Mouse (Mus musculus): ENCODE results near the gene Kcng1. TPM values are rescaled to one million over a fixed set of nuclear protein-coding genes. Genes with fewer than 3 reads are reported as not detected.

Gene Kcng1
- total RNA-seq, 2 experiments from 2014 or later = 0.10 TPM; not detected in 1

DNA sequence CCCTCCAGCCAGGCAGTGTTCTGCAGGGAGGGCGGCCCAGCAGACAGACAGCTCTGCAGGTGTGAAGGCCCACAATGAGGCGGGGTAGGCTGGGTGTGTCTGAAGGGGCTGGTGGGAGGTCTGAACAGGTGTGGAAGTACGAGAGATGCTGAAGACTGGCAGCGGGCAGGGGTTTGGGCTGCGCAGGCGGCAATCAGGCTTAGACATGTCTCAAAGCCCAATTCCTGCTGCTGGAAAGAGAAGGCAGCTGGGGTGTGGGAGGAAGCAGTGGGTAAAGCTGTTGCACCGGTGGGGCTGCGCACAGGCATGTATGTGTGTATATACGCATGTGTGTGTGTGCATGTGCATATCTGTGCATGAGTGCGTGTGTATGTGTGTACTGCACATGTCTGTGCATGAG is 20.6 kb downstream of the Kcng1 start:
- DNase-seq = no peak
- intact Hi-C loops (cut with DNase I) = no loop called here

DNA sequence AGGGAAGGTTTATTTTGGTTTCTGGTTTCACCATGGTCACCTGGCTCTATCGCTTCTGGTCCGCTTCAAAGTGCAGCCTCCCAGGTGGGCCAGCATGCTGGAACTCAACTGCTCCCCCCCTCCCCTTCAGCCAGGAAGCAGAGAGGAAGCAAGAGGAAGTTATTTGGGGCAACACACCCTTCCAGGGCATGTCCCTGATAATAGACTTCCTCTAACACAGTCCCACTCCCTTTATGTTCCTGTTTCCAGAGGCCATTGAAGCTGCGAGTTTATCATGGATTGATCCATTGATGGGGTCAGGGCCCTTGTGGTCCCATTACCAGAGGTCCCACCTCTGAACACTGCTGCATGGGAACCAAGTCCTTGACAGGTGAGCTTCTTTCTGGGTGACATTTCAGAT is 21.4 kb downstream of the Kcng1 start:
- no peak for DNase-seq
- intact Hi-C loops (cut with DNase I) = no loop called here

DNA sequence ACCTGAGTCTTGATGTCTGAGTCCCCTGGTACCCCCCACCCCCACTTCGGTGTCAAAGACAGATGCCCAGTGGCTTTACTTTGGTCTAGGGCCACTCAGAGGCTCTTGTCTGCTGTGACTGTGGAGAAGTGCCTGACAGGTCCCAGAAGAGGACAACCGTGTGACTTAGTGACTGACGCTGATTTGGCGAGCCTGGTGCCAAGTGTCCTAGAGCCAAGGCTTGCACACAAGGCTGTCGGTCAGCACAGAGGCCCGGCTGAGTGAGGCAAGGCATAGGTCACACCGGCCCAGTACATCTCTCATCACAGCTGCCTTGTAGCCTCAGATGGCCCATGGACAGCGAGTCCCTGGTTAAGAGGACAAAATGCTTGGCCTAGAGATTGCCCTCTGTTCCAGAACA is 22.5 kb downstream of the Kcng1 start:
- intact Hi-C loops (cut with DNase I) = no loop called here
- no peak for DNase-seq

DNA sequence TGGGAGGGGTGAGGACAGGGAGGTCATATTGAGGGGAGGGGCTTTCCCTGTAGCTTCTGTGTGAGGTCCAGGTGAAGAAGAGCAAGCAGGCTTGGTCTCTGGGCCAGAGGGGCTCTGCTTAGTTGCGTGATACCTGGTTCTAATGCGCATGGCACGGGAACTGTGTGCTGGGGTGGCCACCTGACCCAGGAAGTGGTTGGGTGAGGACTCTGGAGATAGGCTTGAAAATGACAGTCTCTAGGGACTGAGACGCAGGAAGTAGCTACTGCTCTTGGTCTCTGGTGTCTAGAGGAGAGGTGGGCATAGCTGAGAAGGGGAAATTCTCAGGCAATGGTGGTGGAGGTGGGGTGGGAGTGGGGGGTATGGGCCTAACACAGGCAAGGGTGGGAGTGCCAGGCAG is 24.3 kb downstream of the Kcng1 start:
- DNase-seq = no peak
- intact Hi-C loops (cut with DNase I) = no loop called here

DNA sequence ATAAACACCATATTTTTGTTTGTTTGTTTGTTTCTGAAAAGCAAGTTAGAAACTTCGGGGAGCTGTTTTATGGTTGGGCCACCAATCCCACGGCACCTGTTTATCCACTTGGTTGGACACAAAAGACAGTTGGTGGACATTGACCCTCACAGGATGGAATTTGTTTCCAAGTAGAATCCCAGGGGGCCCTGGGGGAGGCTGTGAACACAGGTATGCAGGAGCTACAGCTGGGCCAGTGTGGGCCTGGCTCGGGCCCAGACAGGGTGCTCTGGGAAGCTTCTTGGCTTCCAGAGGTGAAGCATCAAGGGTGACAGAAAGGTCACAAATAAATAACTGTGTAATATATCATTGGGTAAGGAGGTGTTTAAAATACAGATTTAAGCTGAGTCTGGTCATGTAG is 25.0 kb downstream of the Kcng1 start:
- intact Hi-C loops (cut with DNase I) = no loop called here
- DNase-seq = no peak

DNA sequence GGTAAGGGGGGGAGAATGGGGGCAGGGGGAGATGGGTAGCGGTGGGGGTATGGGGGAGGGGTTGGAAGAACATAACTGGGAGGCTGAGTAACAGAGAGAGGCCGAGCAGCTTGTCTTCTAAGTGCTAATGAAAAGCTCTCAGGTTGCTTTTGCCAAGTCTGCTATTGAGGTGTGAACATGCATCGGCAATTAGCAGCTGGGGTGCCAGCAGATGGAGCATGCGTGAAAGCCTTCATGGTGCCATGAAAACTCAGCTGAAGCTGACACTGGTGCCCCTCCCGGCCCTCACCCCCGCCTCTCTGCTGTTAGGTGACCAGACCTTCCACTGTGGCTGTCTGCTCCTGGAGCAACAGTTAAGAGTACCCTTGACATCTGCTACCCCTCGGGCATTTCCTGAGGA is 27.7 kb downstream of the Kcng1 start:
- DNase-seq = no peak
- intact Hi-C loops (cut with DNase I) = no loop called here

DNA sequence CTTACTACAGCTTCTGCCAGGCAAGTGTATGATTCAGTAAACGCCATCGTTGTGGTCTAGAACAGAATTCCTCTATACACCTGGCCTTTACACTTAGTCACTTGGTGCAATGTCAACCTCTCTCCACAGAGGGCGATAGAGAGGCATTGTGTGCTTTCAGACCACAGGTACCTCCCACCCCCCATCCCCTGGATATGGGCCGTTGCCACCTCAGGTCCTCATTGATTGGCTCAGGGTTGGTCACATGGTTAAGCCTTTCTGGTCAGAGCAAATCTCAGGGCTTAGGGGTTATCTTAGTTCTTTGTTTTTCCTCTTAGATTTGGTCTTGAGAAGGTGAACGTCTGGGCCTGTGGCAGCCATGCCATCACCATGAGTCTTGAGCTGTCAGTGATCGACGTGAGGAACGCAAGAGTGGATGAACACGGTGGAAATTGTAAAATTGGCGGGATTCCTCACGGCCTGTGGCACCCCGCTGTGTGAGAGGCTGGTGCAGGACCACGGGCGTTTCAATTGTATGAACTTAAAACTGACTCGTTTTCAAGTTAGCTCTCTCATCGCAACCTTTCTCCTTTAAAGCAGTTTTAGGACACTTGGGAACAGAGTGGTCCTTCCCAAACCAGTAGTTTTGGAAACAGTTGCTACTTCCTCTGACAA is 28.8 kb downstream of the Kcng1 start:
- intact Hi-C loops (cut with DNase I) = no loop called here
- DNase-seq = no peak

DNA sequence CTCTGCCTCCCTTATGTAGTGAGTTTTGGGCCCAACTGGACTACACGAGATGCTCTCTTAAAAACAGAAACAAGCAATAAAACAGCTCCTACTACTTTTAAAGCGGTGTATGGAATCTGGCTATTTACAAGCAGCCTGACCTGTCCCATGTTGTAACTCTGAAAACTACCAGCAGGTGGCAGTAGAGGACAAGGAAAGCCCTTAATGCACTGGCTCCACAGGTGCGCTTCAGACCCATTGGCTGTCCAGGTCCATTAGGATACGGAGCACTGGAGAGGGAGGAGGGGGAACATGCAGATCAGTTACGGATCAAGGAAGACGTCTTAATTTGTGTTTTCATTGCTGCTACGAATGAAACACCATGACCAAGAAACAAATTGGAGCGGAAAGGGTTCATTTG is 31.3 kb downstream of the Kcng1 start:
- DNase-seq = peak; percentile 26 to 66
- intact Hi-C loops (cut with DNase I) = loop anchor here (1.0 kb wide), 1 partner anchor 195 kb away; no protein-coding TSS in a partner anchor

DNA sequence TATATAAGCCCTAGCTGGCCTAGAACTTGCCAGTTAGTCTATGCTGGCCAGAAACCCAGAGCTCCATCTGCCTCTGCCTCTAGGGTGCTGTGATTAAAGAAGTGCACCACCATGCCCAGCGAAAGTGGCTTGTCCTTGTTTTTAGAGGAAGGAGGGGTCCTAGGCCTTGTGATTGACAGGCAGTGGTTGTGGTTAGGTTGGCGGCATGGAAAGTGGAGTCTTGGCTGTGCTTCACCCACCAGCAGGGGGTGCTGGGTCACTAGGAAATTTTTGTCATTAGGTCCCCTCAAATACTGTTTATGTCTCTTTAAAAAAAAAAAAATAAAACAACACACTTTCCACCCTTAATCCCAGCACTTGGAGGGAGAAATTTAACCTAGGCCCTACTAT is 32.7 kb downstream of the Kcng1 start:
- intact Hi-C loops (cut with DNase I) = loop anchor here (10.0 kb wide), 1 partner anchor 386 kb away; no protein-coding TSS in a partner anchor
- DNase-seq = no peak

DNA sequence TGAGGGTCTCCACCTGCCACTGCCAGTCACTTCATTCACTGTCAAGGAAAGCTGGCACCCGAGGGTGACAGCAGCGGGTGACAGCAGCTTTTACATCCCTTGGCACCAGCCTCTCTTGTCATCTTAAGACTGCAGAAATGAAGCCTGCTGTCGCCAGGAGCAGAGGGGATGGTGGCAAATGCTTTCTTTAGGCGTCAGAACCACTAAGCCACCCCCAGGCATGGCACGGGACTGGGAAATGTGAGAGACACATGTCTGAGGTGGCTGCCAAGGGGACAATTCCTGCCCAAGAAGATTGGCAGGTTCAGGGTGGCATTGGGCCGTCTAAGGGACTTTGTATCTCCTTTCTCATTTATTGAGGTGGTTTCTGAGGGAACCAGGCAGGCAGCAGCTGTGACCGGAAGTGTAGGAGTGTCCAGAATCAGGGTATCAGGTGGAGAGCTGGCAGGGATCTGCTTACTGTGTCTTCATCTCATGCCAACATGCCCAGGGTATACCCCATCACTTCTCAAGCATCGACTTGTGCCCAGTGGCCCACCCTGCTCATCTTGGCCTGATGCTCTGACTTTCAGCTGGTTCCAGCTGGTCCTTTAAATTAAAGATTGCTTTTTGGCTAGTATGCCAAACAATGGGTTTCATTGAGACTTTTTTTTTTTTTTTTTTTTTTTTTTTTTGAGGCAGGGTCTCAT is 33.2 kb downstream of the Kcng1 start:
- intact Hi-C loops (cut with DNase I) = loop anchor here (10.0 kb wide), 1 partner anchor 386 kb away; no protein-coding TSS in a partner anchor
- no peak for DNase-seq

DNA sequence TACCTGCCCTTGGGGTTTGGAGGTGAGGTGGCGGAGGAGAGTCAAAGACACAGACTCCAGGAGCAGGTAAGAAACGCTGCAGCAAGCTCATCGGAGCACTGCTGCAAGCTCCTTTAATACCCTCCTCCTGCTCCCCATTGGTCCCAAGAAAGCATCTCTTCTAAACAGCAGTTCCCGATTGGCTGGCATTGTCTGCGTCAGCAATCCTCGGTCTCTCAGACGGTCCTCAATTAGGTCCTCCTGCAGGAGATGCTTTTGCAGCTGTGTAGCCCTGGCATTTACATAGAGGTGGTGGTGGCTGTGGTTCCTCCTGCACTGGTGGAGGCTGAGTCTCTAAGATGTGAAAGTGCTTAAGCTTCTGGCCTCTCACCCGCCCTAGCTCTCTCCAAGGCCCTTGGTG is 36.0 kb downstream of the Kcng1 start:
- no peak for DNase-seq
- intact Hi-C loops (cut with DNase I) = loop anchor here (10.0 kb wide), 1 partner anchor 389 kb away; no protein-coding TSS in a partner anchor

DNA sequence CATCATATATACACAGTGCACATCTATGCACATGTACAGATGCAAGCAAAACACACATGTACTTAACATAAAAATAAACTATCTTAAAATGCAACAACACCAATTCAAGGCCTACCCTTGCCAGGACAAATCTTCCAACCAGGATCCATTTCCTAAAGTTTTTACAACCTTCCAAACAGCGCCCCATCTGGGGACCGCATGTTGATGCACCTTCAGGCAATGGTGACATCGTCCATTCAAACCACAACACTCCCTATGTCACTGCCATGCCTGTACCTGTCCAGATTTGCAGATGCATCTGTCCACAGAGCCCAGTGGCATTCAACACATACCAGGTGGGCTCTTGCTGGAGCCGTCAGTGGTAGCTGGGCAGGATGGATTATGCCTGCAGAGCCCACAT is 38.3 kb downstream of the Kcng1 start:
- intact Hi-C loops (cut with DNase I) = loop anchor here (10.0 kb wide), 1 partner anchor 392 kb away; no protein-coding TSS in a partner anchor
- DNase-seq = no peak

DNA sequence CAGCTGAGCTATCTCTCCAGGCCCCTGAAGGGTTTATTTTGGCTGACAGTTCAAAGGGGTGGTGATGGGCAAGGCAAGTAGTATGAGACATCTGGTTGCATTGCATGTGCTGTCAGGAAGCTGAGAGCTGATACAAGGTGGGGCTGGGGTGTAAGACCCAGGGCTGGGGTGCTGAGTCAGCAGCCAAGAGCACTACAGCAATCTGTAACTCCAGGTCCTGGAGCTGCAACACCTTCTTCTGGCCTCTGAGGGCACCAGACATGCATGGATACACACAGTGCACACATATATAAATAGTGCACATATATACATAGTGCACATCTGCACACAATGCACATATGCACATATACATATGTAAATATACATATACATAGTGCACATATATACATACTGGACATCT is 38.7 kb downstream of the Kcng1 start:
- intact Hi-C loops (cut with DNase I) = loop anchor here (10.0 kb wide), 1 partner anchor 392 kb away; no protein-coding TSS in a partner anchor
- no peak for DNase-seq

DNA sequence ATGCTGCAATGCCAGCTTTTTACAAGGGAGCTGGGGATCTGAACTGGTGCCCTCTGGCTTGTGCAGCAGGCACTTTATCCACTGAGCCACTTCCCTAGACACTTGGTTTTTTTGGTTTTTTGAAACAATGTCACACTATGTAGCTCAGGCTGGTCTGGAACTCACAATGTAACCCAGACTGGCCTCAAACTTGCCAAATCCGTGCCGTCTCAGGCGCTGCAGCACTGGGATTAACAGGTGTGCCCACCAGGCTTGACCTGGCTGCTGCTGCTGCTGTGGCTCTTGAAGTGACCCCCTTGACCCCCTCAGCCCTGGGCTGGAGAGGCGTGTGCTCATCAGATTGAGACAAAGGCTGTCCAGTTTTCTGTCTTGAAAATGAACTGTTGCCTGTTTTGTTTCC is 43.2 kb downstream of the Kcng1 start:
- intact Hi-C loops (cut with DNase I) = no loop called here
- DNase-seq = no peak

DNA sequence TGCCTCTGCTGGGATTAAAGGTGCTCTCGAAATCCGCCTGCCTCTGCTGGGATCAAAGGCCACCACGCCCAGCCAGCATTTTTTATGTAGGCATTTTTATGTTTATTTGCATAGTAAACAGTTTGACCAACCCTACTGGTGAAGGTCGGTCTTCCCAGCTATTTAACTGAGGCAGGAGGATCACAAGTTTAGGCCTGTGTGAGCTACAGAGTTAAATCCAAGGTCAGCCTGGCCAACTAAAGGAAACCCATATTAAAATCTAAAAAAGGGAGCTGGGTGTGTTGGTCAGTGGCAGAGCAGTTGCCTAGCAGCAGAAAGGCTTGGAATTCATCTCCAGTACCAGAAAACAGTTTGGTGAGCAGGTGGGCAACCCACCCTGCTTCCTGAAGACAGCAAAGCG is 48.2 kb downstream of the Kcng1 start:
- intact Hi-C loops (cut with DNase I) = no loop called here

DNA sequence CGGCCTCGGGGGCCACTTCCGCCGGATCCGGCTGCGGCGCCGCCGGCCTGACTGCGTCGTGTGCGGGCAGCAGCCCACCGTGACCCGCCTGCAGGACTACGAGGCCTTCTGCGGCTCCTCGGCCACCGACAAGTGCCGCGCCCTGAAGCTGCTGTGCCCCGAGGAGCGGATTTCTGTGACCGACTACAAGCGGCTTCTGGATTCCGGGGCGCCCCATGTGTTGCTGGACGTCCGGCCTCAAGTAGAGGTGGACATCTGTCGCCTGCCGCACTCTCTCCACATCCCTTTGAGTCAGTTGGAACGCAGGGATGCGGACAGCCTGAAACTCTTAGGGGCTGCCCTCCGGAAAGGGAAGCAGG is 50.1 kb downstream of the Kcng1 start:
- intact Hi-C loops (cut with DNase I) = no loop called here
- DNase-seq = no peak

More for the DNA sequence above, 48.2 kb downstream of the Kcng1 start:
- DNase-seq = no peak

DNA sequence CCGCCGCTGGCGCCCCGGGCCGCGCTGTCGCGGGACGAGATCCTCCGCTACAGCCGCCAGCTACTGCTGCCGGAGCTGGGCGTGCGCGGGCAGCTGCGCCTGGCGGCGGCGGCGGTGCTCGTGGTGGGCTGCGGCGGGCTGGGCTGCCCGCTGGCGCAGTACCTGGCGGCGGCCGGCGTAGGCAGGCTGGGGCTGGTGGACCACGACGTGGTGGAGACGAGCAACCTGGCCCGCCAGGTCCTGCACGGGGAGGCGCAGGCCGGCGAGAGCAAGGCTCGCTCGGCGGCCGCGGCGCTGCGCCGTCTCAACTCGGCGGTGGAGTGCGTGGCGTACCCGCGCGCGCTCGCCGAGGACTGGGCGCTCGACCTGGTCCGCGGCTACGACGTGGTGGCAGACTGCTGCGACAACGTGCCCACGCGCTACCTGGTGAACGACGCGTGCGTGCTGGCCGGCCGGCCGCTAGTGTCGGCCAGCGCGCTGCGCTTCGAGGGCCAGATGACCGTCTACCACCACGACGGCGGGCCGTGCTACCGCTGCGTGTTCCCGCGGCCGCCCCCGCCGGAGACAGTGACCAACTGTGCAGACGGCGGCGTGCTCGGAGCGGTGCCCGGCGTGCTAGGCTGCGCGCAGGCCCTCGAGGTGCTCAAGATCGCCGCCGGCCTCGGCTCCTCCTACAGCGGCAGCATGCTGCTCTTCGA is 50.6 kb downstream of the Kcng1 start:
- intact Hi-C loops (cut with DNase I) = no loop called here
- no peak for DNase-seq

DNA sequence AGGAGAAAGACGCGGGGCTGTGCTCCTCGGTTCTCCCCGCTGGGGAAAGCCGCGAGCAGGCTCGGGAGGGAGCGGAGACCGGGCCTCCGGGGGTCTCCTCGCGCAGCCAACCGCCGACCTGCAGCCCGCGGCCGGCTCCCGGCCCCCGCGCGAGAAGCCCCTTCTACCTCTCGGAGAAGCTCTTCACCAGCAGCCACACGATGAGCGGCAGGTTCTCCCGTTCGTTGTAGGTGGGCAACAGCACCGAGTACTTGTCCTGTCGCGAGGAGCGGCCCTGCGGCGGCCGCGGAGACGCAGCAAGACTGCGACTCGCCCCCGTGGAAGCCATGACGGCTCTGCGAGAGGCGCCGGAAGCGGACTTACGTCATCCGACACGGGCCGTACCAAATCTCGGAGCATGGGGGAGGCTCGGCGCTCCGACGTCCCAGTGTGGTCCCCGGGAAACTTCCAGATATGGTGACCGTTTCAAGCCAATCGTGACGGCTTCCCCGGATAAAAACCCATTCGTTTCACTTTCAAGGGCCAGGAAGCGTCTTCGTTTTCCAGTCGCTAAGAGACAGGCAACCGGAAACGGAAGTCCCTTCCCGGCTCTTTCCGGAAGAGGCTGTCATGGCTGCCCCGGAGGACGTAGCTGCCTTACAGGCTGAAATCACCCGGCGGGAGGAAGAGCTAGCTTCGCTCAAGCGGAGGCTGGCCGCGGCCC is 51.4 kb downstream of the Kcng1 start, which contains the start of the genes Gm20716, Dpm1 and Mocs3:
Gene Gm20716, minus strand, starts transcription at position 339 of the 703 bp plus-strand sequence.
Gene Dpm1, minus strand, starts transcription at position 566 of the 703 bp plus-strand sequence.
Gene Mocs3, plus strand, starts transcription at position 597 of the 703 bp plus-strand sequence.
- peak; percentile 67 to 90 for DNase-seq
- intact Hi-C loops (cut with DNase I) = no loop called here

DNA sequence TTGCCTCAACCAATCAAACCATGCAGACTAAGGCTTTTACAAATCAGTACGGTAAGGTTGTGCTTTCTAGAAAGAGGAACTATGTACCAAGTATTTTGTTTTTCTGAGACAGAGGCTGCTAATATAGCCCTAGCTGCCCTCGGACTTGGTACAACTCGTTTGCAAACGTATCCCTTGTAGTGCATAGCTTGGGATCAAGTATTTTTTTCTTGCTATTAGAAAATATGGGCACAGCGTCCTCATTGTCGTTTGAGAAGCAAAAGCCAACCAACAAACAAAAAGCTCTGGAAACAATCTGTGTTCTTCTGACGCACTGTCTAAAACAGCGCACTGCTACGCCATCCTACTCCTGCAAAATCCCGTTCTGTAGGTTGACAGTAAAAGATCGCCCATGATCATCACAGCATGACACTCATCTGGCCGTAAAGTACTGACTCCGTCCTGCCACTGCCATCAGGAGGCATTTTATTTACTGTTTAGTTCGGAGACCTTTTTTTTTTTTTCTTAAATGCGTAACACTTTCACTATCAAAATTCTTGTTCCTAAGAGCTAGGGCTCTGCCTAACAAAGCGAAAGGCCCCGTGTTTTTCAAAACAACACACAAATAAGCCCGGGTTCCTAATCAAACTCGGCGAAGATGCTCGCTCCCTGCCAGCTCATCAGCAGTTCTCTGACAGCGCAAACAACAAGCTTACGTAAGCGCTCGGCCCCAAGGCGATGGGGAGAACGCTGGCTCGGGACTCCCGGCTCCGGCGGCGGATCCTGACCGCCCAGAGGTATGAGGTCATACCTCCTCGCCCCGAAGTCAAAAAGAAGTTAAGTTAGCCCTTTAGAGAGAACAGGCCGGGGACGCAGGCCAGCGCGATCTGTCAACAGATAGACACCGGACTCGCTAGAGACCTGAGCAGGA is 52.2 kb downstream of the Kcng1 start:
- DNase-seq = peak in 1 of 2 experiments; percentile 50
- intact Hi-C loops (cut with DNase I) = no loop called here

DNA sequence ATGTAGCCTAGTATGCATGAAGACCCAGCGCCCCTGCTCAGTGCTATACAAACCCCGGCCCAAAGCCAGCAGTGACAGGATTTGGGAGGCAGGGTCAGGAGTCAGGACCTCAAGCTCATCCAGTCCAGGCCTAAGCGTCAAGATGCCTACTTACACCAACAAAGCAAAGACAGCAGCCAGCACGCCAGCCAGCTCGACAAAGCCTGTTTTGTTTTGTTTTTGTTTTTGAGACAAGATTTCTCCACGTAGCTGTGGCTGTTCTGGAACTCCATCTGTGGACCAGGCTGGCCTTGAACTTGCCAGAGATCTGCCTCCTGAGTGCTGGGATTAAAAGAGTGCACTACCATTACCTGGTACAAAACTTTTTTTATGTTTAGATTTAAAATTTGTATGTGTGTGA is 58.2 kb downstream of the Kcng1 start:
- intact Hi-C loops (cut with DNase I) = no loop called here
- no peak for DNase-seq

All from gastrocnemius, postnatal 36 days (tissue).